Mouse (Mus musculus) kidney, embryonic 16.5 days (tissue): Measurements from ENCODE around the gene Srgap1. TPM values are rescaled to one million over a fixed set of nuclear protein-coding genes. Genes with fewer than 3 reads are reported as not detected.

Experiments
- ATAC-seq: fragments of 200-750 bp; cut with Nextera tagmentation; 2 replicates; pipeline ENCODE4 v1.8.0; 2017; ENCODE audit warnings: moderate TSS enrichment; ENCODE audit not compliant: low FRiP score, low TSS enrichment
- H3K27ac ChIP-seq: fragments of 300-500 bp; sonication (generic); 2 replicates; pipeline ENCODE4 v1.5.1; 2014; ENCODE audit warnings: low read length
- H3K27me3 ChIP-seq: fragments of 300-500 bp; sonication (generic); 2 replicates; pipeline ENCODE4 v1.6.1; 2014; ENCODE audit warnings: low read length, control low read depth, mixed read lengths; ENCODE audit not compliant: insufficient read depth
- H3K36me3 ChIP-seq: fragments of 300-500 bp; sonication (generic); 2 replicates; pipeline ENCODE4 v1.6.1; 2014; ENCODE audit warnings: low read length, control low read depth, mixed read lengths; ENCODE audit not compliant: insufficient read depth
- H3K4me1 ChIP-seq: fragments of 300-500 bp; sonication (generic); 2 replicates; pipeline ENCODE4 v1.6.1; 2014; ENCODE audit warnings: low read length, control low read depth, mixed read lengths; ENCODE audit not compliant: insufficient read depth
- H3K4me2 ChIP-seq: fragments of 300-500 bp; sonication (generic); replicated peaks from 2 replicates; pipeline ENCODE4 v1.6.1; 2014; ENCODE audit warnings: low read depth, low read length
- H3K4me3 ChIP-seq: fragments of 300-500 bp; sonication (generic); 2 replicates; pipeline ENCODE4 v1.5.1; 2014; ENCODE audit warnings: mild to moderate bottlenecking, low read length
- H3K9ac ChIP-seq: fragments of 300-500 bp; sonication (generic); replicated peaks from 2 replicates; pipeline ENCODE4 v1.6.1; 2014; ENCODE audit warnings: low read length
- H3K9me3 ChIP-seq: fragments of 300-500 bp; sonication (generic); 2 replicates; pipeline ENCODE4 v1.6.1; 2016; ENCODE audit warnings: low read length, control low read depth
- WGBS: fragments of 180-500 bp; shearing (Covaris S2); extraction: QIAGEN DNeasy Blood & Tissue Kit; methylation state at CpG from one replicate; pipeline ENCODE4 v1.1.7; 2014; 5-methylcytosine and 5-hydroxymethylcytosine counted together
- polyA plus RNA-seq: library from polyadenylated mRNA; unstranded; fragments of >200 nt; fragmentation: Nextera tagmentation; extraction: Ambion mirVana; gene quantifications from 2 replicates; pipeline ENCODE4 v1.2.1, GENCODE M21; 2015

Srgap1 gene
- polyA plus RNA-seq, 1 experiment from 2014 or later: 12.4 TPM

GRCm38 (mm10) chr10:121833443-121833842 is 213.7 kb downstream of the Srgap1 start:
- H3K27me3 ChIP-seq: no peaks in the 10 kb centered on the region
- 93% methylated on average over 5 of the region's 5 CpGs for WGBS
- H3K4me3 ChIP-seq: no peak overlapping the region
- H3K9ac ChIP-seq: no peak overlapping the region
- no peak overlapping the region for H3K4me2 ChIP-seq
- peaks cover 22% of the 10 kb centered on the region for H3K4me1 ChIP-seq
- H3K27ac ChIP-seq: no peak overlapping the region
- no peaks in the 10 kb centered on the region for H3K9me3 ChIP-seq
- ATAC-seq: no peak
- H3K36me3 ChIP-seq: peaks cover 2% of the 10 kb centered on the region; the same call in 1 of the 2 replicates

- no peak overlapping the region for H3K9ac ChIP-seq
- WGBS: 66% methylated on average over 29 of the region's 29 CpGs
- H3K4me2 ChIP-seq: no peak overlapping the region
- no peaks in the 10 kb centered on the region for H3K27me3 ChIP-seq
- H3K4me3 ChIP-seq: no peak overlapping the region
- ATAC-seq: 0 out of 2 replicates have a peak, but pooled peaks have one; percentile 27
- H3K36me3 ChIP-seq: peaks cover 2% of the 10 kb centered on the region; the same call in 1 of the 2 replicates
- 0 out of 2 replicates have a peak, but pooled peaks cover 5% of the 10 kb centered on the region for H3K4me1 ChIP-seq
- H3K27ac ChIP-seq: no peak overlapping the region
- H3K9me3 ChIP-seq: no peaks in the 10 kb centered on the region
Measured at GRCm38 (mm10) chr10:121830335-121831307, 216.5 kb downstream of the Srgap1 start.

GRCm38 (mm10) chr10:121829800-121830303 is 217.3 kb downstream of the Srgap1 start:
- 83% methylated on average over 5 of the region's 5 CpGs for WGBS
- H3K9me3 ChIP-seq: no peaks in the 10 kb centered on the region
- no peak overlapping the region for H3K27ac ChIP-seq
- H3K4me2 ChIP-seq: no peak overlapping the region
- H3K4me1 ChIP-seq: 0 out of 2 replicates have a peak, but pooled peaks cover 5% of the 10 kb centered on the region
- H3K27me3 ChIP-seq: no peaks in the 10 kb centered on the region
- H3K36me3 ChIP-seq: peaks cover 2% of the 10 kb centered on the region; the same call in 1 of the 2 replicates
- no peak for ATAC-seq
- H3K4me3 ChIP-seq: no peak overlapping the region
- H3K9ac ChIP-seq: no peak overlapping the region

GRCm38 (mm10) chr10:121829034-121829433 is 218.1 kb downstream of the Srgap1 start:
- 38% methylated on average over 6 of the region's 6 CpGs for WGBS
- ATAC-seq: no peak
- H3K9ac ChIP-seq: no peak overlapping the region
- no peaks in the 10 kb centered on the region for H3K9me3 ChIP-seq
- 0 out of 2 replicates have a peak, but pooled peaks cover 5% of the 10 kb centered on the region for H3K4me1 ChIP-seq
- H3K36me3 ChIP-seq: peaks cover 2% of the 10 kb centered on the region; the same call in 1 of the 2 replicates
- H3K27me3 ChIP-seq: no peaks in the 10 kb centered on the region
- H3K4me2 ChIP-seq: no peak overlapping the region
- no peak overlapping the region for H3K4me3 ChIP-seq
- H3K27ac ChIP-seq: no peak overlapping the region

- no peak overlapping the region for H3K4me2 ChIP-seq
- H3K4me3 ChIP-seq: no peak overlapping the region
- no peaks in the 10 kb centered on the region for H3K9me3 ChIP-seq
- WGBS: 51% methylated on average over 5 of the region's 5 CpGs
- no peaks in the 10 kb centered on the region for H3K27me3 ChIP-seq
- no peak overlapping the region for H3K9ac ChIP-seq
- H3K36me3 ChIP-seq: peaks cover 4% of the 10 kb centered on the region
- no peak overlapping the region for H3K27ac ChIP-seq
- ATAC-seq: no peak
- no peaks in the 10 kb centered on the region for H3K4me1 ChIP-seq
Measured at GRCm38 (mm10) chr10:121822674-121823073, 224.4 kb downstream of the Srgap1 start.

- H3K27me3 ChIP-seq: no peaks in the 10 kb centered on the region
- H3K4me2 ChIP-seq: no peak overlapping the region
- no peaks in the 10 kb centered on the region for H3K9me3 ChIP-seq
- H3K4me1 ChIP-seq: no peaks in the 10 kb centered on the region
- no peak overlapping the region for H3K27ac ChIP-seq
- no peak overlapping the region for H3K9ac ChIP-seq
- peaks cover 8% of the 10 kb centered on the region for H3K36me3 ChIP-seq
- no peak for ATAC-seq
- H3K4me3 ChIP-seq: no peak overlapping the region
- WGBS: 88% methylated on average over 7 of the region's 7 CpGs
Measured at GRCm38 (mm10) chr10:121820846-121821245, 226.3 kb downstream of the Srgap1 start.

GRCm38 (mm10) chr10:121817983-121818382 is 229.1 kb downstream of the Srgap1 start:
- H3K9ac ChIP-seq: no peak overlapping the region
- ATAC-seq: no peak
- H3K9me3 ChIP-seq: no peaks in the 10 kb centered on the region
- H3K4me2 ChIP-seq: no peak overlapping the region
- WGBS: 38% methylated on average over 7 of the region's 7 CpGs
- H3K27ac ChIP-seq: no peak overlapping the region
- H3K27me3 ChIP-seq: no peaks in the 10 kb centered on the region
- H3K36me3 ChIP-seq: peaks cover 11% of the 10 kb centered on the region
- no peak overlapping the region for H3K4me3 ChIP-seq
- H3K4me1 ChIP-seq: no peaks in the 10 kb centered on the region

- Histone ChIP-seq H3K36me3 (peaks cover 9% of the 10 kb centered on the region), H3K27me3 (no peaks in the 10 kb centered on the region), H3K4me2 (no peak overlapping the region), H3K4me3 (no peak overlapping the region), H3K9ac (no peak overlapping the region), H3K9me3 (no peaks in the 10 kb centered on the region), H3K27ac (no peak overlapping the region), H3K4me1 (0 out of 2 replicates have a peak, but pooled peaks cover 4% of the 10 kb centered on the region)
- no peak for ATAC-seq
- WGBS: 92% methylated on average over 11 of the region's 11 CpGs
Measured at GRCm38 (mm10) chr10:121807771-121808170, 239.3 kb downstream of the Srgap1 start.

GRCm38 (mm10) chr10:121806806-121807205 is 240.3 kb downstream of the Srgap1 start:
- no peak overlapping the region for H3K9ac ChIP-seq
- H3K27ac ChIP-seq: no peak overlapping the region
- H3K27me3 ChIP-seq: no peaks in the 10 kb centered on the region
- H3K4me1 ChIP-seq: 0 out of 2 replicates have a peak, but pooled peaks cover 4% of the 10 kb centered on the region
- H3K9me3 ChIP-seq: no peaks in the 10 kb centered on the region
- WGBS: 45% methylated on average over 11 of the region's 11 CpGs
- H3K4me3 ChIP-seq: no peak overlapping the region
- H3K36me3 ChIP-seq: peaks cover 11% of the 10 kb centered on the region
- ATAC-seq: no peak
- no peak overlapping the region for H3K4me2 ChIP-seq
